Mouse (Mus musculus) adrenal gland, postnatal 36 days (tissue): ENCODE measurements around the gene C530008M17Rik. TPM values are rescaled to one million over a fixed set of nuclear protein-coding genes. Genes with fewer than 3 reads are reported as not detected.
A peak's percentile ranks its signal among the peaks of the same experiment; 100 is the strongest.
"Not testable (repeated sequence)": the region's sequence is repeated elsewhere in the genome, so short reads cannot be mapped to it uniquely, and the experiment has no call there.

Experiments
- DNase-seq, 2 experiments: peaks; one replicate each; pipeline ENCODE4 v3.0.0; 2021; ENCODE audit warnings: mixed read lengths in 1 of 2
- total RNA-seq, 2 experiments: library from RNA; stranded (reverse); gene quantifications; 2 replicates each; pipeline ENCODE4 v1.2.3; 2021

The C530008M17Rik gene
- total RNA-seq, 2 experiments from 2014 or later: 6.4 to 15.6 TPM

DNA sequence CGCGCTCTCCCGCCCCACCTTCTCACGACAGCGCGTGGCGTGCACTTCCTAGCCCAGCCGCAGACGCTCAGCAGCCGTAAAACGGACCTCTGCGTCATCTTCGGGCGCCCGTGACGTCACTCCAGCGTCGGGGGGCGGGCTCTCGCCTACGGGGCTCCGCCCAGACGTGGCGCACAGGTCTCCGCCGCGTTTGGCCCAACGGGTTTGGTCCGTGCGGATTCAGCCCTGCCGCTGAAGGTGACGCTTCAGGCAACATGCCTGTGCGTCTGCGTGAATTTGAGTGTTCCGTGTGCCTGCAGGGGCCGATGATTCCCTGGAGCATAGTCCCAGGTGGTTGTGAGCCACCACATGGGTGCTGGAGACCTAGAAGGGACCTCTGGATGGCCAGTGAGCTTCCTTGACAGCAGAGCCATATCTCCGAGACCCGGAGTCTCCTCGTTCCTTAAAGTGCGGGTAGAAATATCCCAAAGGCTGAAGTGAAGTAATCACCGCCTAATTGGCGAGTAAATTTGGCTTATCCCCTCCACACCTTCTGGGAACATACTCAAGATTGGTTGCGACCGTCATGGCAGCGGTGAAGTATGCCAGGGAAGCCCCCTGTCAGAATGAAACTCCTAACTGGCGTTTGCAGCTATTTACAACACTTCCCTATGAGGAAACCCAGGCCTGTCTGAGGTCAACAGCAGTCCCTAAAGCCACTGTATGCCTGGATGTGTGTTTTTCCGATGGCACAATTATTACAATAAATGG, 249.3 kb downstream of the C530008M17Rik start, which contains the start of gene Aasdh:
Gene Aasdh, minus strand, starts transcription at position 110 of the 750 bp plus-strand sequence.
- peak; percentile 96 to 98 for DNase-seq

DNA sequence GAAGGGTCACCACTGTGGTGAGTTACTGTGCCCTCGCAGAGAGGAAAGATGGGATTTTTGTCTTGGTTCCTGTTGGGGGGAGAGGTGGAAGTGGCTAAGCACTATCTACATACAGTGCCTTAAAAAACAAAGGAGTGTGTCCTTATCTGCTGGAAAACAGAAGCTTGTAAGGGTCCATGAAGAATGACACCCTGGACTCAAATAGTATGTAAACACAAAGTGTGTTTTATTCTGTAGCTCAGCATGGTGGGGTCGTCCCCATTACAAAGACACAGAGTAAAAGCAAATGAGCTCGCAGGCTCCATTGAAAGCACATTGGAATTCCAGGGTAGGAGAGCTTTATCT, 249.8 kb downstream of the C530008M17Rik start:
- no peak for DNase-seq

- DNase-seq: no peak
These were observed 254.5 kb downstream of the C530008M17Rik start for GRCm38 (mm10) chr5:76910807-76911206.

DNA sequence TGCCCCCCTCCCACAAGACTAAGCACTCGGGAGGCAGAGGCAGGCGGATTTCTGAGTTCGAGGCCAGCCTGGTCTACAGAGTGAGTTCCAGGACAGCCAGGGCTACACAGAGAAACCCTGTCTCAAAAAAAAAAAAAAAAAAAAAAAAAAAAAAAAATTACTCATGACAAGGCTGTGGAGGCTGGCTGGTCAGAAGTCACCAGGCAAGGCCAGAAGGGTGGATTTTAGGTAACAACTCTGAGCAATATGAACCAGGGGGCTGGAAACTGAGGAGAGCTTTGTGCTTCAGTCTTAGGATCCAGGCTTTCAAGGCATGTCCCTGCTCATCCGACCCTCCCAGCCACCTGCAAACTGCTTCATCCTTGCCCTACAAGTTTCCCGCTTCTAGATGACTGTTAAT, 256.2 kb downstream of the C530008M17Rik start:
- DNase-seq: not testable (repeated sequence)

- DNase-seq: no peak
These were observed 266.5 kb downstream of the C530008M17Rik start for GRCm38 (mm10) chr5:76922833-76923232.

Other genes starting within 250 kb of the C530008M17Rik start
- not detected for gene Gm7271, start 172.5 kb upstream of the C530008M17Rik start, total RNA-seq
- 10 to 100 TPM; 46.5 to 58.1 TPM for gene Exoc1, start 127.2 kb upstream of the C530008M17Rik start, total RNA-seq
- 1 to 10 TPM; 4.5 to 5.3 TPM for gene Cep135, start 67.8 kb upstream of the C530008M17Rik start, total RNA-seq
- gene Aasdh, start 249.0 kb downstream of the C530008M17Rik start, total RNA-seq: 10 to 100 TPM; 14.7 to 16.6 TPM